Mouse (Mus musculus) small intestine, adult 2 months (tissue): ENCODE measurements at regions not wholly inside any gene's neighbourhood (a gene's known extent, or its start where the extent isn't known, plus 50 kb on each side); places are given as distances from the start of the nearest gene placed in this dataset.

Experiments
- H3K27ac ChIP-seq: fragments of 200-500 bp; 2 replicates; pipeline ENCODE4 v1.5.1; 2012; ENCODE audit warnings: low read depth, low read length, control low read depth, inconsistent platforms; ENCODE audit not compliant: insufficient read depth
- H3K27me3 ChIP-seq: fragments of 200-500 bp; 2 replicates; pipeline ENCODE4 v1.6.1; 2012; ENCODE audit warnings: mild to moderate bottlenecking, moderate library complexity, low read length, inconsistent platforms; ENCODE audit not compliant: control insufficient read depth, insufficient read depth
- H3K36me3 ChIP-seq: fragments of 200-500 bp; 2 replicates; pipeline ENCODE4 v1.6.1; 2012; ENCODE audit warnings: mild to moderate bottlenecking, low read length, control low read depth, inconsistent platforms; ENCODE audit not compliant: control insufficient read depth, insufficient read depth
- H3K4me1 ChIP-seq: fragments of 200-500 bp; 2 replicates; pipeline ENCODE4 v1.6.1; 2012; ENCODE audit warnings: low read length, inconsistent platforms, mixed read lengths; ENCODE audit not compliant: control insufficient read depth, insufficient read depth, insufficient read length
- H3K4me3 ChIP-seq: fragments of 200-500 bp; 2 replicates; pipeline ENCODE4 v1.5.1; 2012; ENCODE audit warnings: low read depth, mild to moderate bottlenecking, control low read depth, inconsistent platforms, low read length, moderate library complexity
- CTCF ChIP-seq: fragments of 200-500 bp; IDR thresholded peaks from 2 replicates; pipeline ENCODE4 v1.5.1; 2012; ENCODE audit warnings: low read depth, mild to moderate bottlenecking, control low read depth, inconsistent platforms, low read length, moderate library complexity, mixed read lengths; ENCODE audit not compliant: insufficient replicate concordance, insufficient read length; ENCODE audit errors: extremely low read depth
- POLR2A ChIP-seq: fragments of 200-500 bp; IDR thresholded peaks from 2 replicates; pipeline ENCODE4 v1.6.1; 2012; ENCODE audit warnings: low read depth, mild to moderate bottlenecking, control low read depth, inconsistent platforms, low read length, moderate library complexity
- WGBS: fragments of 180-500 bp; shearing (Covaris S2); methylation state at CpG from one replicate; pipeline ENCODE4 v1.1.7; 2018; 5-methylcytosine and 5-hydroxymethylcytosine counted together

DNA sequence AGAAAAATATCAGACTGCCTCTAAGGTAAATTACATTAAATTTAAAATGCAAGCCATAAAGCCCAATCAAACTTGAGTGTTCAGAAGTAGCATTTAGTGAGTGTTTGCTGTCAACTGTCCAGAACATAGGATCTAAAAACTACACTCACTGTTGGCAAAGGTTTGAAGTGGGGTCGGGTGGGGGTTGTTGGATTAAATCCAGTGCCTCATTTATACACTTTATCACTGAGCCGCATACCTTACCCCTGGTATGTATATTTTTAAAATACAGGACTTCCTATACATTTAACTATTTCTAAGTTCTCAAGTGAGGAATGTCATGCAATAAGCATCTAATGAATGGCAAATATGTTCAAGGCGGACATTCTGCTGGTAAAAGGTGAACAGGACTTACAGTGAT, 78.6 kb upstream of the Otogl start:
- H3K4me1 ChIP-seq, result no peaks in the 10 kb centered on the region
- no peaks in the 10 kb centered on the region for H3K27me3 ChIP-seq
- no peaks in the 10 kb centered on the region for H3K36me3 ChIP-seq
- no peak overlapping the region for H3K27ac ChIP-seq
- TF ChIP-seq POLR2A (no peak), CTCF (no peak)
- H3K4me3 ChIP-seq, result no peak overlapping the region
- 91% methylated on average over 3 of the region's 3 CpGs for WGBS

DNA sequence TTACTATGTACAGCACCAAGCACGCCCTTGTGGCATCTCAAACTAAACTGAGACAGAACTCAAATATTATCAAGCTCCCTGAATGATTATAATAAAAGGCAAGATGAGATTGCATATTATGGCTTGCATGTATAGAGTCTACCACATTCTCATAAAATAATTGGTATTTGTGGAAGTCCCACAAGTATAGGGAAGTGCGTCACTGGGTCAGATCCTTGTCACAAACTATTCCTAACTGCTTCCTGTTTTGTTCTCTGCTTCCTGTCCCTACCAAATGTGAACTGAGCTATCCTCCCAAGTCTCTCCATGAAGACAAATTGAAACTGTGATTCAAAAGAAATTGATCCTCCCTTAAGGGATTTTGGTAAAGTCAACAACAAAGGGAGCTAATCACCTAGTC, 78.0 kb upstream of the Otogl start:
- no peaks in the 10 kb centered on the region for H3K36me3 ChIP-seq
- no peaks in the 10 kb centered on the region for H3K27me3 ChIP-seq
- no peak overlapping the region for H3K4me3 ChIP-seq
- TF ChIP-seq POLR2A (no peak), CTCF (no peak)
- no peaks in the 10 kb centered on the region for H3K4me1 ChIP-seq
- H3K27ac ChIP-seq, result no peak overlapping the region
- WGBS, result 86% methylated on average over 2 of the region's 2 CpGs

DNA sequence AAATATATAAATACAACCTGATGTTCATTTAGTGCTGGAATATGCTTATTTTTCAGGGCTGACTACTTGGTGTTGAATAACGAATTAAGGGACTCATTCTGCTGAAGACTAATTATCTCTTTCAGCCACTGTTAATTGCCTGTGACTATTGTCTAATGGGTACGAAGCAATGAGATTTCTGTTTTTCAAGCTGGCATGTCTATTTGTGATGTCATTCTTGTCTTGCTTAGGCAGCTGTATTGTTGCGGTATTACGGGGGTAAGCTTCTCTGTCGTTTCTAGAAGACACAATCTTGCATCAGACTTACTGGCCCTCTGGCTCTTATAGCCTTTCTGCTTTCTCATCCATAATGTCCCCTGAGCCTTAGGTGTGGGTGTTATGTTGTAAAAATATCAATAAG, 70.7 kb upstream of the Otogl start:
- WGBS, result 91% methylated on average over 5 of the region's 5 CpGs
- no peaks in the 10 kb centered on the region for H3K36me3 ChIP-seq
- H3K4me3 ChIP-seq, result no peak overlapping the region
- TF ChIP-seq POLR2A (no peak), CTCF (no peak)
- H3K27ac ChIP-seq, result no peak overlapping the region
- H3K4me1 ChIP-seq, result no peaks in the 10 kb centered on the region
- H3K27me3 ChIP-seq, result no peaks in the 10 kb centered on the region

DNA sequence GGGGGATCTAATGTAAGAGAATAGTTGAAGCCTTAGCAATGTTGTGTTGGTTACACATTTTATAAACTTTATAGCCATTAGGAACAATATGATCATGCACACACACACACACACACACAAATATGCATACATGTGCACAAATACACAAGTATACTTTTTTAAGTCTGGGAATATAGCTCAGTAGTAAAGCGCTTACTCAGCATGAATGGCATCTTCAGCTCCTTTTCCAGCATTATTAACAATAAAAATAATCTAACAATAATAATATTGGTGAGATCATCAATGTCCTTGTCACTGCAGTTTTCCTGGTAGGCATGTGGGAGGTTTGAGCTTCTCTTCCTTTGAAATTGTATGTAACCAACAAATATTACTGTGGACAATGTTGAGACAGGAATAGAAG, 70.1 kb upstream of the Otogl start:
- Histone ChIP-seq H3K4me3 (no peak overlapping the region), H3K36me3 (no peaks in the 10 kb centered on the region), H3K4me1 (no peaks in the 10 kb centered on the region), H3K27ac (no peak overlapping the region), H3K27me3 (no peaks in the 10 kb centered on the region)
- TF ChIP-seq POLR2A (no peak), CTCF (no peak)
- WGBS, result 98% methylated on average over 1 of the region's 1 CpGs

DNA sequence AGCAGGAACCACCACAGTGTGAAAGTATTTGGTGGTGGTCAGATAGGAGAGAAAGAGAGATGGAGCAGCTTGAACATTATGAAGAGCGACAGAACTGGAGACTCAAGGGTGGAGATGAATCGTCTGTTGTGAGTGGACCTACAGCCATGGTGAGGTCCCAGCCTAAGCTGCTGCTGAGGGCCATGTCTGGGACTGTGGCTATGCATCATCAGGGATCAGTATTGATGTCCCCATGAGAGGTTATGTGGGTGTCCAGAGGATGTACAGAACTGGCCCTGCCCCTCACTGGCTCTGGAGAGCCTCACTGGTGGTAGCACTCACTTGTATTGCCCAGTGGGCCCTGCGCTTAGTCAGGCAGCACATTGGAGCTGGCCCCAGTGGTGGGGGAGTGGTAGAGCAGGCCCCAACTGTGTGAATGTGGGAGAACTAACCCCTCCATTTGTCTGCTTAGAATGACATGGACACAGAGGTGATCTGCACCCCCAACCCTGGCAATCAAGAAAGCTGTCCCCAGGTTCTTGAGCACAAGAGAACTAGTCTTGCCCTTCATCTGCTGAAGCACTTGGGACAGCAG, 64.5 kb upstream of the Otogl start:
- Histone ChIP-seq H3K4me1 (no peaks in the 10 kb centered on the region), H3K36me3 (no peaks in the 10 kb centered on the region), H3K4me3 (no peak overlapping the region), H3K27me3 (no peaks in the 10 kb centered on the region), H3K27ac (no peak overlapping the region)
- 96% methylated on average over 3 of the region's 3 CpGs for WGBS
- TF ChIP-seq POLR2A, result no peak
- no peak for TF ChIP-seq CTCF

DNA sequence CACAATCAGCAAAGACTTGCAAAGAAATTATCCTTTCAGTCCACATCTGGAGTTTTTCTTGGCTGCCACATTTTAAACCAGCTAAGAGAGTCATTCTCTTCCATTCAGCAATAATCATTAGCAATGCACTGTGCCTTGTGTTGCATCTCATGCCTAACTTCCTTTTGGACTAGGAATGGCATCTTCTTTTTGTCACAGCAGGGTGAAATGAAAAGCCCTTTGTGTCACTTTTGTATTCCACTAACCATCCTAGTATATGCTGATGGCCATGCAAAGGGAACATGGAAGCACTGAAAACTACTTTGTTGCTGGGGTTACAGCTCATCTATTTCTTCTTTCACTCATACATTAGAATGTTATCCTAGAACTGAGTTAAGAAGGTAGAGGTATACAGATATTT, 59.8 kb upstream of the Otogl start:
- peaks cover 2% of the 10 kb centered on the region; the same call in 1 of the 2 replicates for H3K4me1 ChIP-seq
- no peak for TF ChIP-seq POLR2A
- no peak for TF ChIP-seq CTCF
- no peak overlapping the region for H3K27ac ChIP-seq
- H3K36me3 ChIP-seq, result no peaks in the 10 kb centered on the region
- H3K27me3 ChIP-seq, result no peaks in the 10 kb centered on the region
- no peak overlapping the region for H3K4me3 ChIP-seq

DNA sequence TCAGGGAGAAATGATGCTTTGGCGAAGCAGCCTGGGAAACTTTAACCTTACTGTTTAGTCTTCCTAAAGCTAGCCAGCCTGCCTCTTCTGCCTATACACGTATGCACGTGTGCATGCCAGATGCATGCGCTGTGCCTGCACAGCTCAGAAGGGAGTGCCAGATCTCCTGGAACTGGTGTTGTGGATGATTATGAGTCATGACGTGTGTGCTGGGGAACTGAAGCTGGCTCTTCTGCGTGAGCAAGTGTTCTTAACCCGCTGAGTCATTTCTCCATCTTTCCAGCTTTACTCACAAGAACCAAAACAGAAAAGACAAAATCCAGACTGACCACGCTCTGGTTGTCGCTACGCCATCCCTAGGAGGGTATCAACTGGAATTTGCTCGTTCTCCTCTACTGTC, 55.1 kb upstream of the Otogl start:
- H3K36me3 ChIP-seq, result no peaks in the 10 kb centered on the region
- 82% methylated on average over 11 of the region's 11 CpGs for WGBS
- H3K4me3 ChIP-seq, result no peak overlapping the region
- no peak for TF ChIP-seq CTCF
- no peak for TF ChIP-seq POLR2A
- peaks cover 2% of the 10 kb centered on the region; the same call in 1 of the 2 replicates for H3K4me1 ChIP-seq
- no peaks in the 10 kb centered on the region for H3K27me3 ChIP-seq
- no peak overlapping the region for H3K27ac ChIP-seq

DNA sequence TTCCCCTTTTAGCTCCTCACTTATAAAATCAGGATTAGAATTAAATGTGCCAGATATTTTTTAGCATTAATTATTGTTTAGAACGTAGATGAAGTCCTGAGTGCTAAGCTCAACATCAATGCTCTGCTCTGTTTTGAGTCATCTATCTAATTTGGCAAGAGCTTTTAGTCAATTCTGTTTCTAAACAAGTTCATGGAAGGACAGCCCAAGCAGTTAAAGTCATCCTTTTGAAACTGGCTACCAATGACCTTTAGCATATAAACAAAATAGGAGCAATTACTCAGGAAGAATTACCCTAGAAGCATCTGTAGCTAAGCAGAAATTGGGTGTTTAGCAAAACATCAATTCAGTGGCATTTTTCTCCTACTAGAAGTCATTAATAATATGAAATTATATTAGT, 52.1 kb upstream of the Otogl start:
- Histone ChIP-seq H3K4me1 (peaks cover 7% of the 10 kb centered on the region; the same call in 1 of the 2 replicates), H3K27me3 (no peaks in the 10 kb centered on the region), H3K27ac (no peak overlapping the region), H3K36me3 (no peaks in the 10 kb centered on the region), H3K4me3 (no peak overlapping the region)
- 69% methylated on average over 1 of the region's 1 CpGs for WGBS
- TF ChIP-seq CTCF, result no peak
- TF ChIP-seq POLR2A, result no peak
